Mouse (Mus musculus) testis, adult 2 months (tissue): ENCODE data around the gene Paqr7.

ENCODE experiments used
- CTCF ChIP-seq: fragments of 200-500 bp; IDR thresholded peaks from 2 replicates; pipeline ENCODE4 v1.5.1; 2012; ENCODE audit warnings: low read depth, mild to moderate bottlenecking, inconsistent platforms, low read length, moderate library complexity; ENCODE audit not compliant: control insufficient read depth, insufficient read depth, insufficient replicate concordance
- POLR2A ChIP-seq: fragments of 200-500 bp; IDR thresholded peaks from 2 replicates; pipeline ENCODE4 v1.6.1; 2012; ENCODE audit warnings: low read depth, mild to moderate bottlenecking, inconsistent platforms, low read length, moderate library complexity; ENCODE audit not compliant: control insufficient read depth

DNA sequence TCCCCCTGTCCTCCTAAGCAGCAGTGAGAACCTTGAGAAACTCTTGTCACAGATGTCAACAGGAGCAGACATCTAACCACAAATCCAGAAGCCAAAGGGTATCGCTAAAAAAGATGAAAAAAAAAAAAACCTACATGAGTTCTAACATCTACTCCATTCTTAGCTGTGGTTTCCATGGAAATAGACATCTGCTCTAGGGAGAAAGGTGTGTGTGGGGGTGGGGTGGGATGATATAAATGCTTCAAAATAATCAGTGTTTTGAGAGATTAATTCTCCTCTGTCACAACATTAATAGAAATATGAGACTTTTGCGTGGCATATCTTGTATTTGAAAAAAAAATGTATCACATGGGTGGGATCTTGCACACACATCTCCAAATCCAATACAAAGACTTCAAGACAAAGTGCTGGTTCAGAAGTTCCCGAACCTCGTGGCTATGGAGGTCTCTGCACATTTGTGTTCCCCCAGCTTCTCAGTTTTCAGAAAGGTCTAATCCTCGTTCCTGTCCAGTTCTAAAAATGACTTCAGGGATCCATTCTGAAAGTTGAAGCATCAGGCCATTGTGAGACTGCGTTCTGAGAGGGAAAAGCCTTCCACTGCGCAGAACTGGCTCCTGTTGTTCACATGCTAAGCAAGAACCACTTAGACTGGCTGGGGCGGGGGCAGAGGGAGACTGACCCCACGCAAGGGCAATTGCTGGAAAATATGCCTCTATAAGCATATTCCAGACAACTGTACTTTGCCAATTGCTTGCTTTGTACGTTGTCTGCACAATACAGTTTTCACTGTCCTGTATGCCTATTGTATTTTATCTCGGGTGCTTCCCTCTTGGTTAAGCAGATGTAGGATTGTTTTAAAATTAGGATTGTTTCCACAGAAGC is 29.9 kb upstream of the Paqr7 start:
- no peak for TF ChIP-seq POLR2A
- TF ChIP-seq CTCF, result no peak
